Mouse (Mus musculus): ENCODE measurements around the gene Colgalt1. TPM values are rescaled to one million over a fixed set of nuclear protein-coding genes. Genes with fewer than 3 reads are reported as not detected.

Gene Colgalt1
- polyA plus RNA-seq, 1 experiment from 2014 or later, result 87.6 TPM

GRCm38 (mm10) chr8:71593556-71594323 lies 17.1 kb upstream of the Colgalt1 start:
- Histone ChIP-seq H3K27ac (ENCODE audit: low read length) (no peak overlapping the region), H3K4me2 (replicated peaks; ENCODE audit: low read depth, low read length) (no peak overlapping the region; the same call in 1 of the 2 replicates), H3K9me3 (ENCODE audit: control insufficient read depth, low read depth, low read length) (no peaks in the 10 kb centered on the region), H3K4me3 (ENCODE audit: low read depth, low read length) (peak overlapping the region; percentile 90; the same call in 1 of the 2 replicates), H3K27me3 (ENCODE audit: control insufficient read depth, insufficient read depth, low read length) (no peaks in the 10 kb centered on the region), H3K36me3 (ENCODE audit: control insufficient read depth, insufficient read depth, low read length) (peaks cover 6% of the 10 kb centered on the region), H3K4me1 (ENCODE audit: control insufficient read depth, insufficient read depth, low read length) (peaks cover 18% of the 10 kb centered on the region; the same call in 1 of the 2 replicates), H3K9ac (replicated peaks; ENCODE audit: low read depth, low read length) (0 out of 2 replicates have a peak overlapping the region, but pooled peaks have one; percentile 6)
- WGBS, result 92% methylated on average over 8 of the region's 8 CpGs
- ATAC-seq (ENCODE audit: insufficient number of reproducible peaks, insufficient read depth, low FRiP score, low read depth), result no peak

- Histone ChIP-seq H3K9me3 (ENCODE audit: control insufficient read depth, low read depth, low read length) (no peaks in the 10 kb centered on the region), H3K4me3 (ENCODE audit: low read depth, low read length) (no peak overlapping the region), H3K27ac (ENCODE audit: low read length) (no peak overlapping the region), H3K36me3 (ENCODE audit: control insufficient read depth, insufficient read depth, low read length) (peaks cover 6% of the 10 kb centered on the region), H3K4me2 (replicated peaks; ENCODE audit: low read depth, low read length) (no peak overlapping the region), H3K9ac (replicated peaks; ENCODE audit: low read depth, low read length) (0 out of 2 replicates have a peak overlapping the region, but pooled peaks have one; percentile 6), H3K4me1 (ENCODE audit: control insufficient read depth, insufficient read depth, low read length) (peaks cover 18% of the 10 kb centered on the region; the same call in 1 of the 2 replicates), H3K27me3 (ENCODE audit: control insufficient read depth, insufficient read depth, low read length) (no peaks in the 10 kb centered on the region)
- WGBS, result 87% methylated on average over 4 of the region's 4 CpGs
- no peak for ATAC-seq (ENCODE audit: insufficient number of reproducible peaks, insufficient read depth, low FRiP score, low read depth)
Observed at GRCm38 (mm10) chr8:71594324-71594722, 16.5 kb upstream of the Colgalt1 start.

GRCm38 (mm10) chr8:71595862-71596261 lies 14.9 kb upstream of the Colgalt1 start:
- Histone ChIP-seq H3K4me1 (ENCODE audit: control insufficient read depth, insufficient read depth, low read length) (peaks cover 16% of the 10 kb centered on the region; the same call in 1 of the 2 replicates), H3K9ac (replicated peaks; ENCODE audit: low read depth, low read length) (no peak overlapping the region), H3K27me3 (ENCODE audit: control insufficient read depth, insufficient read depth, low read length) (no peaks in the 10 kb centered on the region), H3K4me2 (replicated peaks; ENCODE audit: low read depth, low read length) (no peak overlapping the region), H3K4me3 (ENCODE audit: low read depth, low read length) (no peak overlapping the region), H3K9me3 (ENCODE audit: control insufficient read depth, low read depth, low read length) (no peaks in the 10 kb centered on the region), H3K27ac (ENCODE audit: low read length) (no peak overlapping the region), H3K36me3 (ENCODE audit: control insufficient read depth, insufficient read depth, low read length) (peaks cover 6% of the 10 kb centered on the region)
- 0 out of 2 replicates have a peak, but pooled peaks have one; percentile 9 for ATAC-seq (ENCODE audit: insufficient number of reproducible peaks, insufficient read depth, low FRiP score, low read depth)
- WGBS, result 11% methylated on average over 27 of the region's 27 CpGs

GRCm38 (mm10) chr8:71596384-71596783 lies 14.4 kb upstream of the Colgalt1 start:
- H3K9ac ChIP-seq (replicated peaks; ENCODE audit: low read depth, low read length), result no peak overlapping the region; the same call in 1 of the 2 replicates
- H3K36me3 ChIP-seq (ENCODE audit: control insufficient read depth, insufficient read depth, low read length), result peaks cover 6% of the 10 kb centered on the region
- H3K4me3 ChIP-seq (ENCODE audit: low read depth, low read length), result no peak overlapping the region
- 57% methylated on average over 6 of the region's 6 CpGs for WGBS
- no peak for ATAC-seq (ENCODE audit: insufficient number of reproducible peaks, insufficient read depth, low FRiP score, low read depth)
- no peaks in the 10 kb centered on the region for H3K9me3 ChIP-seq (ENCODE audit: control insufficient read depth, low read depth, low read length)
- H3K4me2 ChIP-seq (replicated peaks; ENCODE audit: low read depth, low read length), result no peak overlapping the region
- H3K27ac ChIP-seq (ENCODE audit: low read length), result no peak overlapping the region
- peaks cover 12% of the 10 kb centered on the region; the same call in 1 of the 2 replicates for H3K4me1 ChIP-seq (ENCODE audit: control insufficient read depth, insufficient read depth, low read length)
- H3K27me3 ChIP-seq (ENCODE audit: control insufficient read depth, insufficient read depth, low read length), result no peaks in the 10 kb centered on the region

GRCm38 (mm10) chr8:71596798-71597197 lies 14.0 kb upstream of the Colgalt1 start:
- no peak overlapping the region for H3K4me2 ChIP-seq (replicated peaks; ENCODE audit: low read depth, low read length)
- ATAC-seq (ENCODE audit: insufficient number of reproducible peaks, insufficient read depth, low FRiP score, low read depth), result no peak
- H3K9me3 ChIP-seq (ENCODE audit: control insufficient read depth, low read depth, low read length), result no peaks in the 10 kb centered on the region
- H3K4me3 ChIP-seq (ENCODE audit: low read depth, low read length), result no peak overlapping the region
- H3K27ac ChIP-seq (ENCODE audit: low read length), result no peak overlapping the region
- peaks cover 6% of the 10 kb centered on the region for H3K36me3 ChIP-seq (ENCODE audit: control insufficient read depth, insufficient read depth, low read length)
- H3K9ac ChIP-seq (replicated peaks; ENCODE audit: low read depth, low read length), result no peak overlapping the region
- H3K27me3 ChIP-seq (ENCODE audit: control insufficient read depth, insufficient read depth, low read length), result no peaks in the 10 kb centered on the region
- H3K4me1 ChIP-seq (ENCODE audit: control insufficient read depth, insufficient read depth, low read length), result peaks cover 12% of the 10 kb centered on the region; the same call in 1 of the 2 replicates
- 75% methylated on average over 4 of the region's 4 CpGs for WGBS

GRCm38 (mm10) chr8:71597451-71597850 lies 13.3 kb upstream of the Colgalt1 start, which contains the start of gene Fam129c:
Gene Fam129c (plus strand): TSS chr8:71597648.
- Histone ChIP-seq H3K4me3 (ENCODE audit: low read depth, low read length) (no peak within 1 kb of the TSS), H3K4me1 (ENCODE audit: control insufficient read depth, insufficient read depth, low read length) (peaks cover 18% of the 10 kb centered on the region), H3K9ac (replicated peaks; ENCODE audit: low read depth, low read length) (no peak within 1 kb of the TSS; the same call in 1 of the 2 replicates), H3K4me2 (replicated peaks; ENCODE audit: low read depth, low read length) (no peak within 1 kb of the TSS), H3K27me3 (ENCODE audit: control insufficient read depth, insufficient read depth, low read length) (0 out of 2 replicates have a peak, but pooled peaks cover under 1% of the 10 kb centered on the region), H3K9me3 (ENCODE audit: control insufficient read depth, low read depth, low read length) (no peaks in the 10 kb centered on the region), H3K36me3 (ENCODE audit: control insufficient read depth, insufficient read depth, low read length) (peaks cover 6% of the 10 kb centered on the region), H3K27ac (ENCODE audit: low read length) (no peak within 1 kb of the TSS)
- 89% methylated on average over 3 of the region's 3 CpGs for WGBS
- no peak for ATAC-seq (ENCODE audit: insufficient number of reproducible peaks, insufficient read depth, low FRiP score, low read depth)

GRCm38 (mm10) chr8:71598375-71598774 lies 12.4 kb upstream of the Colgalt1 start:
- Histone ChIP-seq H3K4me1 (ENCODE audit: control insufficient read depth, insufficient read depth, low read length) (peaks cover 15% of the 10 kb centered on the region), H3K4me2 (replicated peaks; ENCODE audit: low read depth, low read length) (no peak overlapping the region), H3K27ac (ENCODE audit: low read length) (no peak overlapping the region), H3K9ac (replicated peaks; ENCODE audit: low read depth, low read length) (no peak overlapping the region), H3K4me3 (ENCODE audit: low read depth, low read length) (no peak overlapping the region), H3K36me3 (ENCODE audit: control insufficient read depth, insufficient read depth, low read length) (peaks cover 6% of the 10 kb centered on the region), H3K27me3 (ENCODE audit: control insufficient read depth, insufficient read depth, low read length) (0 out of 2 replicates have a peak, but pooled peaks cover 2% of the 10 kb centered on the region), H3K9me3 (ENCODE audit: control insufficient read depth, low read depth, low read length) (no peaks in the 10 kb centered on the region)
- ATAC-seq (ENCODE audit: insufficient number of reproducible peaks, insufficient read depth, low FRiP score, low read depth), result no peak

GRCm38 (mm10) chr8:71598841-71599240 lies 12.0 kb upstream of the Colgalt1 start:
- 95% methylated on average over 5 of the region's 5 CpGs for WGBS
- no peak overlapping the region for H3K9ac ChIP-seq (replicated peaks; ENCODE audit: low read depth, low read length)
- H3K4me3 ChIP-seq (ENCODE audit: low read depth, low read length), result no peak overlapping the region
- H3K4me2 ChIP-seq (replicated peaks; ENCODE audit: low read depth, low read length), result no peak overlapping the region
- H3K36me3 ChIP-seq (ENCODE audit: control insufficient read depth, insufficient read depth, low read length), result peaks cover 6% of the 10 kb centered on the region
- H3K9me3 ChIP-seq (ENCODE audit: control insufficient read depth, low read depth, low read length), result no peaks in the 10 kb centered on the region
- H3K4me1 ChIP-seq (ENCODE audit: control insufficient read depth, insufficient read depth, low read length), result peaks cover 14% of the 10 kb centered on the region
- no peak overlapping the region for H3K27ac ChIP-seq (ENCODE audit: low read length)
- 0 out of 2 replicates have a peak, but pooled peaks cover 2% of the 10 kb centered on the region for H3K27me3 ChIP-seq (ENCODE audit: control insufficient read depth, insufficient read depth, low read length)
- no peak for ATAC-seq (ENCODE audit: insufficient number of reproducible peaks, insufficient read depth, low FRiP score, low read depth)

Data from stomach, embryonic 14.5 days (tissue).